Mouse (Mus musculus): ENCODE measurements around the gene L2hgdh.

GRCm38 (mm10) chr12:69644877-69645276 lies 79.8 kb downstream of the L2hgdh start:
- no peak for TF ChIP-seq POLR2A (IDR thresholded peaks at IDR 0.05; ENCODE audit: borderline replicate concordance, control insufficient read depth, low read depth, low read length)
- no peak for TF ChIP-seq CTCF (IDR thresholded peaks at IDR 0.05; ENCODE audit: control insufficient read depth, insufficient read depth, low read length)

Measured in bone marrow, adult 2 months (tissue).